Mouse (Mus musculus) frontal cortex, postnatal 36 days (tissue): ENCODE results near the gene Mta2.
A peak's percentile ranks its signal among the peaks of the same experiment; 100 is the strongest.

Source experiments
- DNase-seq, 2 experiments: peaks; one replicate each; pipeline ENCODE4 v3.0.0; 2022; ENCODE audit warnings: low spot score in 2 of 2

Gene Mta2

GRCm38 (mm10) chr19:8991871-8992735 is 50.4 kb downstream of the Mta2 start:
- DNase-seq, result no peak

GRCm38 (mm10) chr19:8992769-8993624 is 51.3 kb downstream of the Mta2 start:
- peak; percentile 71 to 72 for DNase-seq

GRCm38 (mm10) chr19:8993625-8993912 is 51.9 kb downstream of the Mta2 start:
- DNase-seq, result no peak

GRCm38 (mm10) chr19:8994813-8995607 is 53.3 kb downstream of the Mta2 start:
- no peak for DNase-seq

GRCm38 (mm10) chr19:8996601-8997000 is 54.9 kb downstream of the Mta2 start:
- DNase-seq, result no peak

GRCm38 (mm10) chr19:8997546-8997945 is 55.9 kb downstream of the Mta2 start:
- peak; percentile 78 for DNase-seq

GRCm38 (mm10) chr19:8998546-8998945 is 56.9 kb downstream of the Mta2 start:
- DNase-seq, result no peak

GRCm38 (mm10) chr19:8999223-8999622 is 57.5 kb downstream of the Mta2 start:
- no peak for DNase-seq
